Mouse (Mus musculus) MEL (cell line): Measurements from ENCODE around the gene Ganab. TPM values are rescaled to one million over a fixed set of nuclear protein-coding genes. Genes with fewer than 3 reads are reported as not detected.

Experiments used
- DNase-seq: peaks from one replicate; pipeline ENCODE4 v3.0.0; 2011; ENCODE audit warnings: low read depth, low spot score
- H3K27ac ChIP-seq: 2 replicates; pipeline ENCODE4 v1.5.1; 2012; ENCODE audit warnings: low read depth, mild to moderate bottlenecking, control low read depth, low read length, moderate library complexity; ENCODE audit not compliant: control insufficient read depth
- H3K27me3 ChIP-seq, 2 experiments: fragments of 150-350 bp in 1 of 2; sonication (generic) in 1 of 2; 2 replicates each; pipeline ENCODE4 v1.6.1; 2012; ENCODE audit warnings: low read length in 2 of 2, mild to moderate bottlenecking in 2 of 2, improper control_type of control experiment in 1 of 2, moderate library complexity in 1 of 2; ENCODE audit not compliant: insufficient read depth in 2 of 2, control insufficient read depth in 1 of 2
- H3K36me3 ChIP-seq, 2 experiments: 2 replicates each; pipeline ENCODE4 v1.6.1; 2012 to 2014; ENCODE audit warnings: low read length in 2 of 2, improper control_type of control experiment in 1 of 2, inconsistent platforms in 1 of 2, mild to moderate bottlenecking in 1 of 2; ENCODE audit not compliant: insufficient read depth in 2 of 2, control insufficient read depth in 1 of 2
- H3K4me1 ChIP-seq, 2 experiments: fragments of 150-350 bp in 1 of 2; sonication (generic) in 1 of 2; 2 replicates each; pipeline ENCODE4 v1.6.1; 2012; ENCODE audit warnings: low read length in 2 of 2, improper control_type of control experiment in 1 of 2, mild to moderate bottlenecking in 1 of 2; ENCODE audit not compliant: insufficient read depth in 2 of 2, control insufficient read depth in 1 of 2
- H3K4me3 ChIP-seq, 2 experiments: fragments of 150-350 bp in 1 of 2; sonication (generic) in 1 of 2; 2 replicates each; pipeline ENCODE4 v1.5.1; 2012; ENCODE audit warnings: low read depth in 2 of 2, low read length in 2 of 2, mild to moderate bottlenecking in 2 of 2, moderate library complexity in 2 of 2, control low read depth in 1 of 2, improper control_type of control experiment in 1 of 2; ENCODE audit not compliant: control insufficient read depth in 1 of 2, insufficient read depth in 1 of 2
- H3K79me2 ChIP-seq: 2 replicates; pipeline ENCODE4 v1.6.1; 2012; ENCODE audit warnings: mild to moderate bottlenecking, low read length, moderate library complexity; ENCODE audit not compliant: control insufficient read depth, poor library complexity, insufficient read depth
- H3K9ac ChIP-seq: 2 replicates; pipeline ENCODE4 v1.6.1; 2012; ENCODE audit warnings: low read depth, mild to moderate bottlenecking, control low read depth, low read length, moderate library complexity; ENCODE audit not compliant: control insufficient read depth, poor library complexity, severe bottlenecking
- H3K9me3 ChIP-seq: fragments of 150-350 bp; sonication (generic); replicated peaks from 2 replicates; pipeline ENCODE4 v1.6.1; 2012; ENCODE audit warnings: mild to moderate bottlenecking, low read length, improper control_type of control experiment, moderate library complexity; ENCODE audit not compliant: insufficient read depth
- CTCF ChIP-seq, 3 experiments: IDR thresholded peaks in 2 of 3; conservative IDR thresholded peaks in 1 of 3; 2 replicates each; pipeline ENCODE4 v1.5.1; 2011 to 2012; ENCODE audit warnings: low read length in 3 of 3, low read depth in 2 of 3, mild to moderate bottlenecking in 2 of 3, improper control_type of control experiment in 1 of 3, inconsistent platforms in 1 of 3, mixed read lengths in 1 of 3, moderate library complexity in 1 of 3; ENCODE audit not compliant: control insufficient read depth in 1 of 3, insufficient read depth in 1 of 3, poor library complexity in 1 of 3, severe bottlenecking in 1 of 3
- EP300 ChIP-seq, 2 experiments: IDR thresholded peaks; 2 replicates each; pipeline ENCODE4 v1.6.1; 2011; ENCODE audit warnings: improper control_type of control experiment in 2 of 2, low read length in 2 of 2, low read depth in 1 of 2, mild to moderate bottlenecking in 1 of 2
- ETS1 ChIP-seq: IDR thresholded peaks from 2 replicates; pipeline ENCODE4 v1.6.1; 2012; ENCODE audit warnings: low read depth, mild to moderate bottlenecking, inconsistent platforms, low read length, improper control_type of control experiment, moderate library complexity
- GABPA ChIP-seq: IDR thresholded peaks from 2 replicates; pipeline ENCODE4 v1.6.1; 2012; ENCODE audit warnings: low read depth, mild to moderate bottlenecking, inconsistent platforms, low read length, improper control_type of control experiment, moderate library complexity
- GATA1 ChIP-seq: IDR thresholded peaks from 2 replicates; pipeline ENCODE4 v1.6.1; 2011; ENCODE audit warnings: low read depth, low read length, improper control_type of control experiment
- HCFC1 ChIP-seq: IDR thresholded peaks from 2 replicates; pipeline ENCODE4 v1.6.1; 2012; ENCODE audit warnings: low read depth, mild to moderate bottlenecking, inconsistent platforms, low read length, improper control_type of control experiment, moderate library complexity
- JUND ChIP-seq: IDR thresholded peaks from 2 replicates; pipeline ENCODE4 v1.6.1; 2011; ENCODE audit warnings: low read depth, mild to moderate bottlenecking, improper control_type of control experiment, low read length
- MAX ChIP-seq: IDR thresholded peaks from 2 replicates; pipeline ENCODE4 v1.6.1; 2011; ENCODE audit warnings: low read length, improper control_type of control experiment
- MYB ChIP-seq: IDR thresholded peaks from 2 replicates; pipeline ENCODE4 v1.6.1; 2011; ENCODE audit warnings: mild to moderate bottlenecking, low read depth, low read length, improper control_type of control experiment
- NELFE ChIP-seq: IDR thresholded peaks from 2 replicates; pipeline ENCODE4 v1.6.1; 2011; ENCODE audit warnings: low read depth, low read length, improper control_type of control experiment
- POLR2AphosphoS5 ChIP-seq: IDR thresholded peaks from 2 replicates; pipeline ENCODE4 v1.6.1; 2012; ENCODE audit warnings: low read depth, borderline replicate concordance, mild to moderate bottlenecking, inconsistent platforms, low read length, moderate library complexity, mixed read lengths
- RAD21 ChIP-seq: IDR thresholded peaks from 2 replicates; pipeline ENCODE4 v1.6.1; 2011; ENCODE audit warnings: mild to moderate bottlenecking, low read depth, low read length, improper control_type of control experiment
- SIN3A ChIP-seq: IDR thresholded peaks from 2 replicates; pipeline ENCODE4 v1.6.1; 2012; ENCODE audit warnings: low read length, improper control_type of control experiment, inconsistent platforms
- SMC3 ChIP-seq: IDR thresholded peaks from 2 replicates; pipeline ENCODE4 v1.6.1; 2011; ENCODE audit warnings: low read depth, low read length, improper control_type of control experiment
- TBP ChIP-seq: IDR thresholded peaks from 2 replicates; pipeline ENCODE4 v1.8.0; 2011; ENCODE audit warnings: low read depth, low read length, improper control_type of control experiment
- UBTF ChIP-seq: IDR thresholded peaks from 2 replicates; pipeline ENCODE4 v1.6.1; 2012; ENCODE audit warnings: low read depth, mild to moderate bottlenecking, inconsistent platforms, low read length, improper control_type of control experiment, moderate library complexity, borderline replicate concordance; ENCODE audit not compliant: insufficient read depth
- USF2 ChIP-seq, 2 experiments: IDR thresholded peaks; 2 replicates each; pipeline ENCODE4 v1.6.1; 2011 to 2012; ENCODE audit warnings: improper control_type of control experiment in 2 of 2, low read length in 2 of 2, borderline replicate concordance in 1 of 2, inconsistent platforms in 1 of 2, low read depth in 1 of 2, mild to moderate bottlenecking in 1 of 2; ENCODE audit not compliant: insufficient read depth in 1 of 2
- ZC3H11A ChIP-seq: IDR thresholded peaks from 2 replicates; pipeline ENCODE4 v1.6.1; 2012; ENCODE audit warnings: low read depth, mild to moderate bottlenecking, inconsistent platforms, low read length, improper control_type of control experiment
- ZKSCAN1 ChIP-seq: IDR thresholded peaks from 2 replicates; pipeline ENCODE4 v1.6.1; 2012; ENCODE audit warnings: low read depth, mild to moderate bottlenecking, inconsistent platforms, low read length, improper control_type of control experiment, moderate library complexity
- ZNF384 ChIP-seq: IDR thresholded peaks from 2 replicates; pipeline ENCODE4 v1.6.1; 2012; ENCODE audit warnings: low read depth, mild to moderate bottlenecking, inconsistent platforms, low read length, improper control_type of control experiment
- polyA plus RNA-seq, 2 experiments: library from polyadenylated mRNA; stranded (reverse) in 1 of 2; unstranded in 1 of 2; fragments of >175 nt in 1 of 2; fragments of >200 nt in 1 of 2; gene quantifications; 2 replicates each; pipeline versions ENCODE4 v1.2.1 to v1.2.4; 2012; ENCODE audit warnings: low replicate concordance in 2 of 2, low read depth in 1 of 2; ENCODE audit not compliant: insufficient read length in 2 of 2, insufficient read depth in 1 of 2, missing spikeins in 1 of 2
- total RNA-seq: library from RNA; depleted of rRNA; stranded (reverse); fragments of 300-350 nt; gene quantifications from 2 replicates; pipeline ENCODE4 v1.2.3, GENCODE M21; 2012

The Ganab gene
- total and polyA plus RNA-seq, 3 experiments = 122 to 123 TPM; not detected in 1

DNA sequence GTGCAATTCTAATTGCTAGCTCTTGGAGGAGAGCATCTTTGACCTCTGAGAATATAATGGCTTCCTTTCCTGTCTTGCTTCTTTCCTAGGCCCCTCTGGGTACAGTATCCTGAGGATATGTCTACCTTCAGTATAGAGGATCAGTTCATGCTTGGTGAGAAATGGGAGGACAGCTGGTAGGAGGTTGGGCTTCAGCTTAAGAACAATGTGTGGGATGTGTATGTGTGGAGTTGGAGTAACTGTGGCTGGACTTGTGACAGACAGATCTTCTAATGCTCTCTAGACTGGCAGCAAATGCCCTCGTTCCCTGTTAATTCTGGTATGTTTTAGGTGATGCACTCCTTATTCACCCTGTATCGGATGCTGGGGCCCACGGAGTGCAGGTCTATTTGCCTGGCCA is 16.3 kb downstream of the Ganab start:
- no peak overlapping the region for H3K4me3 ChIP-seq
- H3K27me3 ChIP-seq = no peaks in the 10 kb centered on the region
- H3K79me2 ChIP-seq = no peaks in the 10 kb centered on the region
- no peak overlapping the region for H3K9ac ChIP-seq
- H3K9me3 ChIP-seq = no peaks in the 10 kb centered on the region
- H3K4me1 ChIP-seq = no peaks in the 10 kb centered on the region
- no peak for TF ChIP-seq GABPA
- TF ChIP-seq MYB = no peak
- TF ChIP-seq POLR2AphosphoS5 = no peak
- no peak for TF ChIP-seq RAD21
- TF ChIP-seq ZC3H11A = no peak
- no peak for TF ChIP-seq HCFC1
- no peak for TF ChIP-seq SMC3
- no peak for TF ChIP-seq ZNF384
- TF ChIP-seq ZKSCAN1 = no peak
- no peak for TF ChIP-seq USF2 (IDR thresholded peaks at IDR 0.05; ENCODE audit: borderline replicate concordance in 1 of 2, insufficient read depth in 1 of 2, low read depth in 1 of 2, low read length in 2 of 2)
- no peak for TF ChIP-seq UBTF
- no peak for TF ChIP-seq ETS1
- TF ChIP-seq CTCF (IDR thresholded peaks at IDR 0.05 in 2 of 3, conservative IDR thresholded peaks at IDR 0.05 in 1 of 3; ENCODE audit: control insufficient read depth in 1 of 3, insufficient read depth in 1 of 3, low read depth in 2 of 3, low read length in 3 of 3, poor library complexity in 1 of 3, severe bottlenecking in 1 of 3) = no peak
- no peak for DNase-seq
- peaks cover 0 to 21% of the 10 kb centered on the region in 2 experiments; a peak in 3 of 4 replicates for H3K36me3 ChIP-seq
- no peak overlapping the region for H3K27ac ChIP-seq

DNA sequence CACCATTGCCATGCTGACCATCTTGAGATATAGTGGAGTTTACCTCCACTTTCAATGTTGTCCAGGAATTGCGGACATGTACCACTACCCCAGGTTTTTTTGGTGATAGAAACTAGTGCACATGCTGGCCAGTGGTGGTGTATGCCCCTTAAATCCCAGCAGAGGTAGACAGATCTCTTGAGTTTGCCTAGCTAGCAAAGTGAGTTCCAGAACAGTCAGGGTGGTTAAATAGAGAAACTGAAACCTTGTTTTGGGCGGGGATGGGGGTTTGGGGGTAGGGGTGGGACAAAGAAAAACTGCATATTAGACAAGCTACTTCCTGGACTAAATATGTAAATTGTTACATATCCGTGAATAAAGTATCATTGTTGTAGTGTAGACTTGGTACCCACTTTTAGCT is 21.1 kb downstream of the Ganab start:
- peaks cover 4 to 13% of the 10 kb centered on the region in 2 experiments for H3K36me3 ChIP-seq
- no peaks in the 10 kb centered on the region for H3K9me3 ChIP-seq
- H3K9ac ChIP-seq = no peak overlapping the region
- peaks cover 16% of the 10 kb centered on the region for H3K79me2 ChIP-seq
- TF ChIP-seq TBP (no peak), ETS1 (no peak), NELFE (no peak), GATA1 (no peak), MAX (no peak), SIN3A (no peak), EP300 (IDR thresholded peaks at IDR 0.05; ENCODE audit: low read depth in 1 of 2, low read length in 2 of 2) (no peak), POLR2AphosphoS5 (no peak), ZNF384 (no peak), JUND (no peak)
- H3K27me3 ChIP-seq = no peaks in the 10 kb centered on the region
- no peak overlapping the region for H3K4me3 ChIP-seq
- no peak overlapping the region for H3K27ac ChIP-seq
- DNase-seq = no peak
- H3K4me1 ChIP-seq = peaks cover 8 to 10% of the 10 kb centered on the region in 2 experiments; a peak in 3 of 4 replicates
